Mouse (Mus musculus): ENCODE measurements around the gene Enoph1. TPM values are rescaled to one million over a fixed set of nuclear protein-coding genes. Genes with fewer than 3 reads are reported as not detected.

Enoph1 gene
- total and polyA plus RNA-seq, 3 experiments = 8.4 to 12.6 (median 8.8) TPM

DNA sequence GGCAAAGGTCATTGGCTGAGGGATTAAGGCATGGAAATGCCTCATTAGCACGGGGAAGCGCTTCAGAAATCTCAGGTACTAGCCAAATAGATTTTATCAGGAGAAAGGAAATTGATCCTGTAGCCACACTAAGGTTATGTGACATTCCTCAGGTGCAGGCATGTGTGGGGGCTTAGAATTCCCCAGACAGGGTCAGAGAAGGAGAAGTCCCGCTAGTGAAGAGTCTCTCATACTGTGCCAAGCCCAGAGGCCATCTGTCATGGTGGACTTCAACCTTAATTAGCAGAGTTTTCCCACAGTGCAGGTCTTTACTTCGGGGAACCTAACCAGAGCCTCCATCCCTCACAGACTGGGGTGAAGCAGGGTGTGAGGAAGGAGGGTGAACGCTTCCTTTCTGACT is 57.2 kb downstream of the Enoph1 start:
- H3K27ac ChIP-seq = no peak overlapping the region
- intact Hi-C loops (cut with DNase I) = no loop called here

GRCm38 (mm10) chr5:100097967-100098366 is 58.2 kb downstream of the Enoph1 start:
- Histone ChIP-seq H3K9ac (ENCODE audit: low read depth, low read length) (no peak overlapping the region), H3K27ac (no peak overlapping the region), H3K27me3 (ENCODE audit: control insufficient read depth, insufficient read depth, low read length) (peaks cover 4% of the 10 kb centered on the region; the same call in 1 of the 2 replicates), H3K4me3 (no peak overlapping the region), H3K36me3 (ENCODE audit: control insufficient read depth, insufficient read depth, low read length) (no peaks in the 10 kb centered on the region), H3K4me1 (ENCODE audit: control insufficient read depth, insufficient read depth, low read length) (no peaks in the 10 kb centered on the region), H3K79me2 (replicated peaks; ENCODE audit: control insufficient read depth, insufficient read depth, low read length) (no peaks in the 10 kb centered on the region)
- no peak for DNase-seq
- intact Hi-C loops (cut with DNase I) = no loop called here
- TF ChIP-seq CTCF (IDR thresholded peaks at IDR 0.05) (no peak), POLR2A (IDR thresholded peaks at IDR 0.05; ENCODE audit: insufficient read depth, low read depth, low read length) (no peak), EP300 (IDR thresholded peaks at IDR 0.05; ENCODE audit: insufficient read depth, low read depth, low read length) (no peak)
- WGBS = 91% methylated on average over 4 of the region's 4 CpGs

More for the DNA sequence above, 57.2 kb downstream of the Enoph1 start:
- no peaks in the 10 kb centered on the region for H3K79me2 ChIP-seq (replicated peaks; ENCODE audit: control insufficient read depth, insufficient read depth, low read length)
- DNase-seq = no peak
- H3K4me1 ChIP-seq (ENCODE audit: control insufficient read depth, insufficient read depth, low read length) = no peaks in the 10 kb centered on the region
- no peak overlapping the region for H3K9ac ChIP-seq (ENCODE audit: low read depth, low read length)
- TF ChIP-seq EP300 (IDR thresholded peaks at IDR 0.05; ENCODE audit: insufficient read depth, low read depth, low read length) (no peak), POLR2A (IDR thresholded peaks at IDR 0.05; ENCODE audit: insufficient read depth, low read depth, low read length) (no peak), CTCF (IDR thresholded peaks at IDR 0.05) (no peak)
- WGBS = 71% methylated on average over 5 of the region's 5 CpGs
- no peak overlapping the region for H3K4me3 ChIP-seq
- no peaks in the 10 kb centered on the region for H3K36me3 ChIP-seq (ENCODE audit: control insufficient read depth, insufficient read depth, low read length)
- peaks cover 4% of the 10 kb centered on the region; the same call in 1 of the 2 replicates for H3K27me3 ChIP-seq (ENCODE audit: control insufficient read depth, insufficient read depth, low read length)

- no peaks in the 10 kb centered on the region for H3K36me3 ChIP-seq (ENCODE audit: control insufficient read depth, insufficient read depth, low read length)
- no peak for DNase-seq
- TF ChIP-seq EP300 (IDR thresholded peaks at IDR 0.05; ENCODE audit: insufficient read depth, low read depth, low read length) (no peak), POLR2A (IDR thresholded peaks at IDR 0.05; ENCODE audit: insufficient read depth, low read depth, low read length) (no peak), CTCF (IDR thresholded peaks at IDR 0.05) (no peak)
Measured at GRCm38 (mm10) chr5:100102395-100102794, 62.6 kb downstream of the Enoph1 start.

GRCm38 (mm10) chr5:100108866-100109265 is 69.1 kb downstream of the Enoph1 start:
- 63% methylated on average over 9 of the region's 9 CpGs for WGBS
- no peaks in the 10 kb centered on the region for H3K36me3 ChIP-seq (ENCODE audit: control insufficient read depth, insufficient read depth, low read length)
- DNase-seq = no peak
- H3K4me1 ChIP-seq (ENCODE audit: control insufficient read depth, insufficient read depth, low read length) = no peaks in the 10 kb centered on the region
- no peak overlapping the region for H3K9ac ChIP-seq (ENCODE audit: low read depth, low read length)
- H3K27me3 ChIP-seq (ENCODE audit: control insufficient read depth, insufficient read depth, low read length) = no peaks in the 10 kb centered on the region
- H3K4me3 ChIP-seq = no peak overlapping the region
- no peak overlapping the region for H3K27ac ChIP-seq
- H3K79me2 ChIP-seq (replicated peaks; ENCODE audit: control insufficient read depth, insufficient read depth, low read length) = no peaks in the 10 kb centered on the region
- intact Hi-C loops (cut with DNase I) = no loop called here
- TF ChIP-seq CTCF (IDR thresholded peaks at IDR 0.05) (no peak), EP300 (IDR thresholded peaks at IDR 0.05; ENCODE audit: insufficient read depth, low read depth, low read length) (no peak), POLR2A (IDR thresholded peaks at IDR 0.05; ENCODE audit: insufficient read depth, low read depth, low read length) (no peak)

More at GRCm38 (mm10) chr5:100102395-100102794, 62.6 kb downstream of the Enoph1 start:
- intact Hi-C loops (cut with DNase I) = no loop called here
- H3K4me3 ChIP-seq = no peak overlapping the region
- H3K27me3 ChIP-seq (ENCODE audit: control insufficient read depth, insufficient read depth, low read length) = peaks cover 4% of the 10 kb centered on the region; the same call in 1 of the 2 replicates
- no peak overlapping the region for H3K27ac ChIP-seq
- H3K4me1 ChIP-seq (ENCODE audit: control insufficient read depth, insufficient read depth, low read length) = no peaks in the 10 kb centered on the region
- no peak overlapping the region for H3K9ac ChIP-seq (ENCODE audit: low read depth, low read length)
- no peaks in the 10 kb centered on the region for H3K79me2 ChIP-seq (replicated peaks; ENCODE audit: control insufficient read depth, insufficient read depth, low read length)
- WGBS = 80% methylated on average over 1 of the region's 1 CpGs

GRCm38 (mm10) chr5:100109543-100110282 is 69.9 kb downstream of the Enoph1 start:
- no peaks in the 10 kb centered on the region for H3K79me2 ChIP-seq (replicated peaks; ENCODE audit: control insufficient read depth, insufficient read depth, low read length)
- no peak overlapping the region for H3K9ac ChIP-seq (ENCODE audit: low read depth, low read length)
- TF ChIP-seq POLR2A (IDR thresholded peaks at IDR 0.05; ENCODE audit: insufficient read depth, low read depth, low read length) = no peak
- no peak for TF ChIP-seq EP300 (IDR thresholded peaks at IDR 0.05; ENCODE audit: insufficient read depth, low read depth, low read length)
- TF ChIP-seq CTCF (IDR thresholded peaks at IDR 0.05) = no peak
- H3K4me1 ChIP-seq (ENCODE audit: control insufficient read depth, insufficient read depth, low read length) = no peaks in the 10 kb centered on the region
- intact Hi-C loops (cut with DNase I) = no loop called here
- H3K27me3 ChIP-seq (ENCODE audit: control insufficient read depth, insufficient read depth, low read length) = no peaks in the 10 kb centered on the region
- no peak overlapping the region for H3K4me3 ChIP-seq
- DNase-seq = no peak
- no peak overlapping the region for H3K27ac ChIP-seq
- H3K36me3 ChIP-seq (ENCODE audit: control insufficient read depth, insufficient read depth, low read length) = no peaks in the 10 kb centered on the region
- WGBS = 34% methylated on average over 7 of the region's 7 CpGs

GRCm38 (mm10) chr5:100110581-100110980 is 70.8 kb downstream of the Enoph1 start:
- no peaks in the 10 kb centered on the region for H3K36me3 ChIP-seq (ENCODE audit: control insufficient read depth, insufficient read depth, low read length)
- DNase-seq = no peak
- no peak for TF ChIP-seq POLR2A (IDR thresholded peaks at IDR 0.05; ENCODE audit: insufficient read depth, low read depth, low read length)
- WGBS = 70% methylated on average over 3 of the region's 3 CpGs
- H3K27ac ChIP-seq = no peak overlapping the region
- H3K4me1 ChIP-seq (ENCODE audit: control insufficient read depth, insufficient read depth, low read length) = no peaks in the 10 kb centered on the region
- H3K4me3 ChIP-seq = no peak overlapping the region
- no peaks in the 10 kb centered on the region for H3K79me2 ChIP-seq (replicated peaks; ENCODE audit: control insufficient read depth, insufficient read depth, low read length)
- H3K9ac ChIP-seq (ENCODE audit: low read depth, low read length) = no peak overlapping the region
- intact Hi-C loops (cut with DNase I) = no loop called here
- H3K27me3 ChIP-seq (ENCODE audit: control insufficient read depth, insufficient read depth, low read length) = no peaks in the 10 kb centered on the region

Data from heart, adult 2 months (tissue).